Mouse (Mus musculus): ENCODE measurements around the gene Muc1. TPM values are rescaled to one million over a fixed set of nuclear protein-coding genes. Genes with fewer than 3 reads are reported as not detected.

Gene Muc1
- polyA plus RNA-seq (2015; fragmentation: Nextera tagmentation; extraction: Ambion mirVana): 1.4 and 2.4 TPM in 2 replicates

GRCm38 (mm10) chr3:89228836-89229235 lies at the start of gene Muc1:
Gene Muc1 (plus strand): TSS chr3:89229057.
- DNase-seq (ENCODE audit: low spot score): no peak

- no peak for DNase-seq (ENCODE audit: low spot score)
Measured at GRCm38 (mm10) chr3:89181749-89182500, 46.9 kb upstream of the Muc1 start.

- no peak for DNase-seq (ENCODE audit: low spot score)
Measured at GRCm38 (mm10) chr3:89182531-89183057, 46.3 kb upstream of the Muc1 start.

DNA sequence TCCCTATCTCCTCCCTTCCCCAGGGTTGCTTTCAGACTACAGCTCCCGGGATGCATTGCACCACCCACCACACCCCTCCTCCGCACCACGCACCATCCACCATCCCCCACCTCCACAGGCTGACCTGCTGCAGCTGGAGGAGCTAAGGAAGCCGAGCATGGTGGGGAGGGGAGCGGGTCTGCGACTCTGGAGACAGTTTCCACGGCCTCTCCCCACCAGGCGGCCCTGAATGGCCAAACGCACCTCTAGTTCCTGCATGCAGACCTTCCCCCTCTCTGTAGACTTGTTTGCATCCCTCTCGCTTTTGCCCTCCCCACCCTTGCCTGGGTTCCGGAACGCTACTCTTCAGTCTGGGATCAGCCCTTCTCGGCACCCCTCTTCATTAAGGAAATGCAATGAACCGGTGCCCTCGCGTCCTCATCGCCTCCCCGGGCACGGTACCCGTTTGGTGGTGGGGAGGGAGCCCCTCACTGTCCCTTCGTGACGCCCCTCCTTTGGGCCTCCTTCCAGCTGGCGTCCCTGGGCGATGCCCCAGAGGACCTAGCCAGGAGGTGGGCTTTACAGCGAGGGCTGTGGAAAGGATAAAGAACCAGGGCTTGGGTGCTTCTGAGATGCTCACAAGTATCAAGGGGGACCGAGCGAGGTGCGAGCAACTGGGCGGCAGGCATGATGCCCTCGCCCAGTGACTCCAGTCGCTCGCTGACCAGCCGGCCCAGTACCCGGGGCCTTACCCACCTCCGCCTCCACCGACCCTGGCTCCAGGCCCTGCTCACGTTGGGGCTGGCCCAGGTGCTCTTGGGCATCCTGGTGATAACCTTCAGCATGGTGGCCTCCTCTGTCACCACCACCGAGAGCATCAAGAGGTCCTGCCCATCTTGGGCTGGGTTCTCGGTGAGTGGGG lies 45.5 kb upstream of the Muc1 start, which contains the start of gene Fam189b:
Gene Fam189b, plus strand, starts transcription at position 86 of the 901 bp plus-strand sequence.
- peak; percentile 78 for DNase-seq (ENCODE audit: low spot score)

DNA sequence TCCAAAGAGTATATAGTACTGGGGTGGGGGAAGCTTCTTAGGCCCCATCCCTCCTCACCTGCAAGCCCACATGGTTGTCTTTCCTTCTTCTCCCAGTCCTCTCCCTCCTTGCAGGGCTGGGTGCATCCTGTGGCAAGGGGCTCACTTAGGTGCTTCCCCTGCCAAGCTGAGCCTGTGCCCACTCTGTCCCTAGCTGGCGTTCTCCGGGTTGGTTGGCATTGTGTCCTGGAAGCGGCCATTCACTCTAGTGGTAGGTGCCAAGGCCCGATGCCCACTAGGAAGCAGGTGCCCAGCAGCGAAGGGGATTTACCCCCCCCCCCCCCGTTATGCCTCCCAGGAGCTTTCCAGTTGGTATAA lies 44.9 kb upstream of the Muc1 start:
- no peak for DNase-seq (ENCODE audit: low spot score)

DNA sequence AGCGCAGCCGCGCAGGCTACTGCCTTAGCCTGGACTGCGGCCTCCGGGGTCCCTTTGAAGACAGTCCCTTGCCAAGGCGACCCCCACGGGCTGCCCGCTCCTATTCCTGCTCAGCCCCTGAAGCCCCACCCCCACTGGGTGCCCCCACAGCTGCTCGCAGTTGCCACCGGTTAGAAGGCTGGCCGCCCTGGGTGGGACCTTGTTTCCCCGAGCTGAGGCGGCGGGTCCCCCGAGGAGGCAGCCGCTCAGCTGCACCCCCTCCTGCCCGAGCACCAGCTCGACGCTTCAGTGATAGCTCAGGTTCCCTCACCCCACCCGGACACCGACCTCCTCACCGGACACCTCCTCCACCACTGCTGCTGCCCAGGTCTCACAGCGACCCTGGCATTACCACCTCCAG lies 41.7 kb upstream of the Muc1 start:
- DNase-seq (ENCODE audit: low spot score): peak; percentile 60

DNA sequence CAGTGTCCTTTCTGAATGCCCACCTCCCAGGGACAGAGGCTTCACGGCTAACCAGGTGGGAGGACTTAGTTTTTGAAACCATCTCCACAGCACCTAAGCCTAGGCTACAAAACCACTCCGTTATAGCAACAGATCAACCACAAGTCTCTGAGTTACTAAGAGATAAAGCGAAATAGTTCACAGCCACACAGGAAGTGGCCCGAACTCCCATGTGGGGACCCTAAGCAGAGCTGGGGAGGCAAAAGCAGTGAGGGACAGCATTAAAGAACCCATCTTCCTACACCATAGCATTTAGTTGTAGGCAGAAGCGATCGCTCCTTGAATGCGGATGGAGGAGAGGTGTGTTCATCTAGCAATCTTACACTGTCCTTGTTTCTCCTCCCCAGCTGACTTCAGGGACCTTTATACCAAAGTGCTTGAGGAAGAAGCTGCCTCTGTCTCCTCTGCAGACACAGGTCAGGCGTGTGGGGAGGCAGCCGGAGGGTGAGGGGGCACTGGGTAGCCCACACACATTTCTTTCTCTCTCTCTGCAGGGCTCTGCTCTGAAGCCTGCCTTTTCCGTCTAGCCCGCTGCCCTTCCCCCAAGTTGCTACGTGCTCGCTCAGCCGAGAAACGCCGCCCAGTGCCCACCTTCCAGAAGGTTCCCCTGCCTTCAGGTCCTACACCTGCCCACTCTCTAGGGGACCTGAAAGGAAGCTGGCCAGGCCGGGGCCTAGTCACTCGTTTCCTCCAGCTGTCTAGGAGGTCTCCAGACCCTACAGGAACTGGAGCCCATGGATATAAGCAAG lies 41.0 kb upstream of the Muc1 start:
- peak; percentile 52 for DNase-seq (ENCODE audit: low spot score)

GRCm38 (mm10) chr3:89188478-89188875 lies 40.4 kb upstream of the Muc1 start:
- peak; percentile 44 for DNase-seq (ENCODE audit: low spot score)

- peak; percentile 70 for DNase-seq (ENCODE audit: low spot score)
Measured at GRCm38 (mm10) chr3:89190436-89190835, 38.4 kb upstream of the Muc1 start.

- no peak for DNase-seq (ENCODE audit: low spot score)
Measured at GRCm38 (mm10) chr3:89193351-89193750, 35.5 kb upstream of the Muc1 start.

DNA sequence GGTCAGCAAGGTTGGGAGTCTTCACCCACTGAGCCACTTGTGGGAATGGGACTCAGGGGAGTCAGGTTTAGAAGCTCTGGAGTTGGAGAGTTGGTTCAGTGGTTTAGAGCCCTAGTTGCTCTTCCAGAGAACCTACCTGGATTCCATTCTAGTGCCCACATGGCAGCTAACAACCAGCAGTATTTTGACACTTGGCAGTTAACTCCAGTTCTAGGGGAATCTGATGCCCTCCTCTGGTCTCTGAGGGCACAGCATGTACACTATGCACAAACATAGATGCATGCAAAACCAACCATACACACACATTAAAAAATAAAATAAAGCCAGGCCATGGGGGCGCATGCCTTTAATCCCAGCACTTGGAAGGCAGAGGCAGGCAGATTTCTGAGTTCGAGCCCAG lies 35.0 kb upstream of the Muc1 start:
- peak; percentile 75 for DNase-seq (ENCODE audit: low spot score)

DNA sequence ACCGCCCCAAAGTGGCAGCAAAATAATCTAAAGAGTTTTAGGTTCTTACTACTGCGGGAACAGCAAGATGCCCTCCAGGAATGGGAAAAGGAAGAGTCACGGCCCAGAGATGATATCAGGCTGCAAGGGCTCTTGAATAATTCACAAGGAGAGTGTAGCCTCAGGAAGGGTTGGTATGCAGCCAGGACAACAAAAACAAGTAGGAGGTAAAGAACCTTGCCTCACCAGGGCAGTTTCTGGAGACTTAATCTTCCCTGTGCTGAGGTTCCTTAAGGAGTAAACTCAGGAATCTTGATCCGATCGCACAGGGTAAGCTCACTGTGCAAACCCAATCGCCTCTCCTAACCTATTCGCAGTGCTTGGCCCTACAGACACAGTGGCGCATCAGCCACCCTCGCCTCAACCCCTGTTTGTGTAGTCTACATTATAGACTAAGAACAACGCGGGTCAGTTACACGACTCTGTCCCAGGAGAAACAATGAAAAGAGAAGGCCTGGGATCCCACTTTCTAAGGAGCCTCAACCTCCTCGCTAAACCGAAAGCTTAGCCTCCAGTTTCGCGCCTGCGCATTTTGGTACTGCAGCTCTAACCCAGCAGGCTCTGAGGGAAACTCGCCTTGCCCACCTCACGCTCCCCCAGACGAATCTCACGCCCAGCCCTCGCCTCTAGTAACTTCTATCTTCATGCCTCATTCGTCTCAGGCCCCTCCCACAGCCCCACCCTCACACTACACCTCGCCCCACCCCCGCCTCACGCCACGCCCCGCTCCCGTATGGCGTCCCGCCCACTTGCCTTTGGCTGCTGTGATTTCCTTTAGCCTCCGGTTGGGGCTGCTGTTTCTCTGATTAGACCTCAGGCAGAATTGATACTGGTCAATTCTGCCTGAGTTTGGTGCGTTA lies 32.6 kb upstream of the Muc1 start:
- peak; percentile 95 for DNase-seq (ENCODE audit: low spot score)

GRCm38 (mm10) chr3:89199839-89200238 lies 29.0 kb upstream of the Muc1 start:
- no peak for DNase-seq (ENCODE audit: low spot score)

DNA sequence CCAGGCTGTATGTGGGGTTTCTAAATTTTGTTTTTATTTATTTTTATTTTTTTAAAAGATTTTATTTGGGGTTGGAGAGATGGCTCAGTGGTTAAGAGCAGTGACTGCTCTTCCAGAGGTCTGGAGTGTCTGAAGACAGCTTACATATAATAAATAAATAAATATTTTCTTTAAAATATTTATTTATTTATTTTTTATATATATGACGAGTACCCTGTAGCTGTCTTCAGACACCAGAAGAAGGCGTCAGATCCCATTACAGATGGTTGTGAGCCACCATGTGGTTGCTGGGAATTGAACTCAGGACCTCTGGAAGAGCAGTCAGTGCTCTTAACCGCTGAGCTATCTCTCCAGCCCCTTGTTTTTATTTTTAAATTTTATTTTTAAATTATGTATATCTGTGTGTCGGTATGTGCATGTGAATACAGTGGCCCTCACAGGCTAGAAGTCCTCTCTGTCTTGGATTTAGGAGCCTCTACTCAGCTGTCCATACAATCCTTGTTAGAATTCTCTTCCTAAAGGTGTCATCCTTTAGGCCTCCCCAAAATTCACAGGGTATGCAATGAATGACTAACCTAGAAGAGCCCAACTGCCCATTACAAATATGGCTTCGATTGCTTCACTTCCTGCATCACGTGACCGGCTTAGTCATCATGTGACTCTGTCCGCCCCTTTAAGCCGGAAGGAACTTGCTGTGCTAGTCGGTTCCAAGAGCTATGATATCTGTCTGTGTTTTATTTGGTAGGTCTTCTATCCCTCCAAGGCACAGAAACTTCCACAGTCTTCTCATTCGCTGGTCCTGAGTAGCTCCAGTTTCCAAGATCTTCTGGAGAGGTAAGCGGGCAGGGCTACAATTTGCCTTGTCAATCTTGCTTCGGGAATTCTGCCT lies 26.4 kb upstream of the Muc1 start, which contains the start of gene Gba:
Gene Gba, plus strand, starts transcription at position 676 of the 889 bp plus-strand sequence.
- DNase-seq (ENCODE audit: low spot score): peak; percentile 92

GRCm38 (mm10) chr3:89203142-89203514 lies 25.7 kb upstream of the Muc1 start:
- no peak for DNase-seq (ENCODE audit: low spot score)

- no peak for DNase-seq (ENCODE audit: low spot score)
Measured at GRCm38 (mm10) chr3:89206079-89206478, 22.8 kb upstream of the Muc1 start.

DNA sequence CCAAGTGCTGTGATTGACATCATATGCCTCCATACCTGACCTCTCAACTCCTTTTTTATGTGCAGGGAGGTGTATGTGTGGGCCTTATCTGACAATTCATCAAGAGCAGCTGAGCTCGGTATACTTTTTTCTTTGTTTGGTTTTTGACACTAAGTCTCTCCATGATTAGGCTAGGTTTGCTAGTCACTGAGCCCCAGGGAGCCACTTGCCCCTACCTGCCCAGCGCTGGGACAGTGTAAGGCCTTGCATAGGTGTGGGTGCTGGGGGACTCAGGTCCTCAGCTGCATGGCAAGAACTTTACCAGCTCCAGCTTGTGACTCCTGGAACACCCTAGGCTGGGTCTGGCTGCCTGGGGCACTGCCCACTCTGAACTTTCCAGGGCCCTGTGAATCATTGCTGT lies 22.2 kb upstream of the Muc1 start:
- no peak for DNase-seq (ENCODE audit: low spot score)

- no peak for DNase-seq (ENCODE audit: low spot score)
Measured at GRCm38 (mm10) chr3:89208075-89208657, 20.7 kb upstream of the Muc1 start.

GRCm38 (mm10) chr3:89208736-89209135 lies 20.1 kb upstream of the Muc1 start:
- DNase-seq (ENCODE audit: low spot score): no peak
